Mouse (Mus musculus): ENCODE results near the gene Sept6. TPM values are rescaled to one million over a fixed set of nuclear protein-coding genes. Genes with fewer than 3 reads are reported as not detected.

Gene Sept6
- total RNA-seq, 2 experiments from 2014 or later, result 15.8 to 22.4 TPM

DNA sequence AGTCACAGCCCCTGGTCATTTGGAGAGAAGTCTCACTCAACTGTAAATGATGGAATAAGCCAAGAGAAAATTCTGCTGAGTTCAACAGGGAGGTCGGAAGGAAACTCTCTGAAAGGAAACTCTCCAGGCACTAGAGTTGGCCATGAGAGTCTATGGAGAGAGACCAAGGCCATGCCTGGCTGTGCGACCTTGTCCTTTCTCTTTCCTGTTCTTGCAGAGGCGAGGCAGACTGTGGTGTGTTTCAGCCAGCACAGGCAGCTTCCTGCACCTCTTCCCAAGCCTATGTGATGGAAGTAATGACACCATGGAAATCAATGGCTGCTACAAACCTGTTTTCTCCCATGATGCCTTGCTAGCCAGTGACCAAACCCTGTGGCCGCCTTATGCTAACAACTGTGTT, 20.4 kb downstream of the Sept6 start:
- DNase-seq, result peak; percentile 51

DNA sequence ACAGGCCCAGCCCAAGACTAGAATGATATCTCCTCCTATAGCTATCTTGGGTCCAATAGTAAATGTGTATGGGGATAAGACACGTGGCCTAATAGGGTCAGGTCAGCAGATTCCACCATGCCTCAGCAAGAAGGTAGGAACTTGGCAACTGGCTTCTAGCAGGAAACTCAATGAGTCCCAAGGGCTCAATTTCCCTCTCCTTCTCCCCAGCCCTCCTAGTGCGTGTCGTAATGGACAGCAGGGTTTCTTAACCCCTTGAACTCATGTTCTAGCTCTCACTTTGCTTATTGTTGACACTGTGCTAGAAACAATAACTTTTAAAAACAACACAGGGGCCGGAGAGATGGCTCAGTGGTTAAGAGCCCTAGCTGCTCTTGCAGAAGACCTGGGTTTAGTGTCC, 22.1 kb downstream of the Sept6 start:
- peak; percentile 10 for DNase-seq

DNA sequence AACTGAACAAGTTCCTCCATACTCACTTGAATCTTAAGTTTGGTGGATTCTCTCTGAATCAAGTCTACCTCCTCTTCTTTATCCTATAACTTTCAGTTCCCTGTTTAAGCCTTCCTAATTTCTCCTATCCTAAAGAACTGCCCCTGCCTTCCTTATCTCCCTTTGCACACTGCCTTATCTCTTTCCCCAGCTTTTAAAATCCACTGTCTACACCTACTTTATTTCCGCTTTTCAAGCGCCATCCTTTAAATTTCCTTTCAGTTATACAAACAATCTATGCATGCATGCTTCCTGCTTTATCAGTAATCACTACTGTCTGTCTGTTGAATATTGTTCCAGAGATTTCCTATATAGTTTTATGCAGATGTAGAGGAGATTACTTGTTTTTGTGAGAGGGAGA, 34.9 kb downstream of the Sept6 start:
- DNase-seq, result no peak

DNA sequence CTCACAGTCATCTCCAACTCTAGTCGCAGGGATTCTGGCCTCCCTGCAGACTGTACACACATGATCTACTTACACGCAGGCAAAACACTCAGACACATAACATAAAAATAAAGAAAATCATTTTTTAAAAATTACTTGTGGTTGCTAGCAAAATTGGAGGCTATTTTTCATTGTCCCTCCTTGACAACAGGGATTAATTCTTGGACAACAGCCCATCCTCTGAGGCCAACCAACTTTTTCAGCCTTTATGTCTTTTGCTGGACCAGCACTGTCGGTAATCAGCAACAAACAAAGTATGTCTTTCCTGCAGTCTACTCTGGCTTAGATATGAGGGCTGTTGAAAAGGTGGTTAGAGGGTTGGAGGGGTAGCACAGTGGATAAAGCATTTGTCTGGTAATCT, 50.5 kb downstream of the Sept6 start:
- no peak for DNase-seq

DNA sequence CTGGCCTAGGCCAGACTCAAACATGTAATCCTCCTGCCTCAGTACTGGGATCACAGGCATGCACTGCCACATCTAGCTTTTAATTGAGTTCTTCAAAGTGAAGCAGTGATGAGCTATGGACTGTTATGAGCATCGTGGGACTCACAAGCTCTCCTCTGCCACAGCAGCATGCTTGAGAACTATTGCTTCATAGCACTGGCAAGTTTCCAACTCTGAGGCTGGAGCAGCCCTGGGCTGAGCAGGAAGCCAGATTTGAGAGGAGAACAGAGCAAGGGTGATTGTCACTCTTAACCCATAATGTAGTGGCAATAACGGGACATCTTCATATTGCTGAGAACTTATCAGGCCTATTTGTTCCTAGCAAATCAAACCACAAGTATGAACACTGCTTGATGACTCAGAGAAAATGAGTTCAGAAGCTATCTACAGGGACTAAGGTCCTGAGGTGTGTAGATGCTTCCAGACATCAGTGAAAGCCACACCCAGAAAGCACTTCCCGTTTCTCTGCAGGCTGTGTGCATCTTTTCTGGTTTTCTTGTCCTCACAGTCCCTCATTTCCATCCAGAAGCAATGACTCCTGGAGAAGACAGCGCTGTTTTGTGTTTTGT, 51.7 kb downstream of the Sept6 start:
- peak; percentile 65 for DNase-seq

DNA sequence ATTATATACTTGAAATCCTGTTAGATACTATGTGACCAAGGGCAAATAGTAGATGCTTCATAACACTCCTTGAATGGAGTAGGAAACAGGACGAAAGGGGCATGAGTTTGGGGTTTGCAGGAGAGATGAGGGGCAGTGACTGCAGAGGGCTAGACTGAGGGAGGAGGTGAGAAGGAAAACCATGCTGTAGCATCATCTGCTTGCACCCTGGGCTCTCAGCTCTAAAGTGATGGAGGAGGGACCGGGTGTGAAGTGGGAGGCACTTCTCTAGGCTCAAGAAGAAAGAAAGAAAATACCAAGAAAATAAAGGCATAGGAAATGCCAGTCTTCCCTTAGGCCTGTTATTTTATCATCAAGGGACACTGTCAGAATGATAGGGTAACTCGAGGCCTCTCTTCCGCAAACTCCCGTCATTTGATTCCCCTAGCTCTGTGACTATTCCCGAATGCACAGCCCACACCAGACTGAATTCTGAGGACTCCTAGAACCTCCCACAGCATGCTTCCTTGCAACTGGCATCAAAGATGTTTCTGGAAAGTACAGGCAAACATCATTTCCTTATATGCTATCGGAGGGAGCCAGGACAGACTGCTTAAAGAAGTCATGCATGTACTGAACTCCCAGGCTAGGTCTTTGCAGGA, 56.1 kb downstream of the Sept6 start:
- DNase-seq, result no peak

DNA sequence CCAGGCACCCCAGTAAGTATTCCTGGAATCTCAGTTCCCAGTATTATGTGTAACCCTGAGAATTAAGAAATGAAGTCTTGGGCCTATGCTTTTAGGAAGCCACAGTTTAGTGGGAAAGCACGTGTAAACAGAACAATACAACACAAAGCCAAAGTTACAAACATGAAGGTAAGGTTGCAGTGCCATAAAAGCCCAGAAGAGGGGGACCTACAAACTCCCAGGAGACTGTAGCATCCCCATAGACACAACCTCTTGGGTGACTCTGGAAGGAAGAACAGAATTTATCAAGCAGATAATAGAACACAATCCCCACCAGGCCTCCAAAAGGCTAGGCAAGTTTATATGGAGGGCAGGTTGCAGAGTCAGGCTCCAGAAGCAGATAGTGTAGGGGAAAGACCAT, 61.0 kb downstream of the Sept6 start:
- peak; percentile 8 for DNase-seq

DNA sequence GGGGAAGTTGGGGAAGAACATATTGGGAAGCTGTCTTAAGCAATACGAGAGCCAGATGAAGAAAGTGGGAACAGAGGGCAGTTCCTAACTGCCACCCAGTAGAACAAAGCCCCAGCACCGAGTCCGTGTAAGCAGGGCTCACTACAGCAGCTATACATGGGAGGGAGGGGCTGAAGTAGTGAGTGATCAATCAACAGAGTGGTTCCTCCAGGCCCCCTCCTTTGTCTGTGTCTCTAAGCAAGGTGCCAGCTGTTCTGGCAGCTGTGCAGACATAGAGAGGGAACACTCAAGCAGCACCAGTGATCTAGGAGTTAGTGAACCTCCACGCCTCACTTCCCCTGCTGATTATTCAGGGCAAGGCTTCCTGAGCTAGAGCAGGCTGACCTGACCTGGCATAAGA, 61.9 kb downstream of the Sept6 start:
- DNase-seq, result no peak

DNA sequence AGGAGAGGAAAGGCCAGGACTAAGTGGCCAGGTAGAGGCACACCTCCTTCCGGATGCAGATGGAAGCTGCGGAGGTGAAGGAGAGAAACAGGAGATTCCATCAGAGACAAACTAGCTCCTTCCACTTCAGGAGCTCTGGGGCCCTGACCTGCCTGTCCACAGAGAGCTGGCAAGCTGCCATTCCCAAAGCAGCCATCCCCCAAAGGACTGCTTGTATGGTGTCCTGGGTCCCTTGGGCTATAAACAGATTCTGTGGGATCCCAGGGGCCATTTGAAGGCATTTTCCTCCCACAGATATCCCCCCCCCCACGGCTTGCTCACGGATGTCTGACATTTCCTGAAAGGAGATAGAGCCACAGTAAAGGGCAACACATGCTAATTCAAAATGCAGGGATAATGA, 62.8 kb downstream of the Sept6 start:
- DNase-seq, result no peak

DNA sequence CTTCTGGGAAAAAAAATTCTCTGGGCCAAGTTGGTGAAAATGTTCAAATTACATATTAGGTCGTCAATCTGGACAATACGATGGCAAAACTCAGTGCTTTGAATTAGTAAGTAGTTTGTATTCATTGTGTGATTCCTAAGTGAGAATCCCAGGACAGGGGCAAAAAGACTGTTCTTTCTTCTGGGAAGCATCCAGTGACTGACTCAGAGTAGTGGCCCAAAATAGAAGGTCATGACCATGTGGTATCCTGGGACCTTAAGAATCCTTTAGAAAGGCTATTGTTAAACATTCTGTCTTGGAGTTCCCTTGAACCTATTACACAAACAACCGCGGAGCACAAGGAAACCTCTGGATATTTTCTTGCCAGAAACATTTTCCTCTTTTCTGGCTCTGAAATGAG, 70.2 kb downstream of the Sept6 start:
- no peak for DNase-seq

DNA sequence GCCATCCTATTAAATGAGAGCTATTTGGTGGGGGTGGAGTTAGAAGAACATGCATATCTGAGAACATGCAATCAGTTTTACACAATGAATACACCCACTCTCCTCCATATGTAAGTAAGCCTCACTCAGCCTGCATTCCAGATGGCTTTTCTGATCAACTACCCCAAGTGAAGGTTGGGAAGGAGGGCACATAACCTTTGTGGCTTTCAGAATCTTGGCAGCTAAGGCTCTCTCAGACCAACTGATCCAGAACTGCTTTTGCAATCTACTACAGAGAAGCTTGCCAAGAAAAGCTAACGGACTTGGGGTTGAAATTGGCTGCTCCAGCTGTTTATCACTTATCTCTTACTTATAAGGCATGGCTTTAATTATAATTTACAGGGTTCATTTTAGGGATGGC, 73.8 kb downstream of the Sept6 start:
- DNase-seq, result no peak

DNA sequence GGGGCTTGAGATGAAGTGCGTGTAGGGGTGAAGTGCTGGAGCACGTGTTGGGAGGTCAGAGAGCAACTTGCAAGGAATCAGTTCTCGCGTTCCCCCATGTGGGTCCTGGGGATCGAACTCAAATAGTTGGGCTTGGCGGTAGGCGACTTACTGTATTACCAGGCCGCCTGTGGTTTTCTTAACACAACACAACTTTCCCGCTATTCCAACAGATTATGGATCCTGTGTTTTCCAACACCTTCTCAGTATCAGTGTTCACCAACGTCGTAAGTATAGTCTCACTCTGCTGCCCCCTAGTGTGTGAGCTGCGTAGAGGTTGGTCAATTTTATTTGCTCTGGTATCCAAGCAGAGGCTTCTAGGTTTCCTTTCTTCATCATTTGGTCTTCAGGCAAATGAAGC, 80.3 kb downstream of the Sept6 start:
- DNase-seq, result peak; percentile 68

DNA sequence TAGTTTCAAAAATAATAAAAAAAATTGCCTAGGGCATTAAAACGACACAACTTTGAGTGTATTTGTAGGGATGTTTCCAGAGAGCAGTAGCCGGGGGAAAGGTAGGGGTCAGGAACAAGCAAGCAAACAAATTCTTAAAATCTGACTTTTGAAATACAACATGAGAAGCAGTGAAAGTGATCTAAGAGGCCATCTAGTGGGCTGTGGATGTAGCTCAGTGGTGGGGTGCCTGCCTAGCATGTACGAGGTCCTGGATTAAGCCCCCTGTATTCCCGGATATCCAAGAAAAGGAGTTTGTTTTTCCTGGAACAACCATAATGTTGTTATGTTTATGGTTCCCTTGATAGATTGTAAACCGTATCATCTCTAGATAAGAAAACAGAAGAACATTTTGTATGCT, 85.1 kb downstream of the Sept6 start:
- DNase-seq, result no peak

DNA sequence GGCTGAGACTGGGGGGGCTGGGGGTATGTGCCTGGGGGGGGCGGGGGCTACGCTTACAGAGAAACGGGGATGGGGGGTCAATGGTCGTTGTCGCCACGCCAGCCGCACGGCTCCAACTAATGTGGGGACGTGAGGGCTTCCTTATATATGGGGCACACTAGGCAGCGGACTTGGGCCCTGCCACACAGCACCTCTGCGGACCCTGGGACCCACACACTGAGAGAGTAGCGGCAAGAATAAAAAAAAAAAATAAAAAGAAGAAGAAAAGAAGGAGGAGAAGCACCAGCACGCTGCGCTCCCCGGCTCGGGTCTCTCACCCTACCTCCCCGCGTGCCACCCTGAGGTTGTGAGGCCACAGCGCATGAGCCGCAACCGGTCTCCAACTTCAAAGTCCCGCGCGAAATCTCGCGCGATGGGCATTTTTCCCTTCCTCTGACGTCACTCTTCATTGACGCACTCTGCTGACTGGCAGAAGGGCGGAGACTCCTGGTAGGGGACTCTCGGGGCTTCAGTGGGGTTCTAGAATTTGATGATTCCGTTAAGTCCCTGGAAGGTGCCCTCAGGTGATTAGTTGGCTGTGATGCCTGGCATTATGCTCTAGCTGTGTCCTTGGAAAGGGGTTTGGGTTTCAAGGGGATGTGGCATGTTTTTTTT, 88.4 kb downstream of the Sept6 start:
- DNase-seq, result peak; percentile 91

DNA sequence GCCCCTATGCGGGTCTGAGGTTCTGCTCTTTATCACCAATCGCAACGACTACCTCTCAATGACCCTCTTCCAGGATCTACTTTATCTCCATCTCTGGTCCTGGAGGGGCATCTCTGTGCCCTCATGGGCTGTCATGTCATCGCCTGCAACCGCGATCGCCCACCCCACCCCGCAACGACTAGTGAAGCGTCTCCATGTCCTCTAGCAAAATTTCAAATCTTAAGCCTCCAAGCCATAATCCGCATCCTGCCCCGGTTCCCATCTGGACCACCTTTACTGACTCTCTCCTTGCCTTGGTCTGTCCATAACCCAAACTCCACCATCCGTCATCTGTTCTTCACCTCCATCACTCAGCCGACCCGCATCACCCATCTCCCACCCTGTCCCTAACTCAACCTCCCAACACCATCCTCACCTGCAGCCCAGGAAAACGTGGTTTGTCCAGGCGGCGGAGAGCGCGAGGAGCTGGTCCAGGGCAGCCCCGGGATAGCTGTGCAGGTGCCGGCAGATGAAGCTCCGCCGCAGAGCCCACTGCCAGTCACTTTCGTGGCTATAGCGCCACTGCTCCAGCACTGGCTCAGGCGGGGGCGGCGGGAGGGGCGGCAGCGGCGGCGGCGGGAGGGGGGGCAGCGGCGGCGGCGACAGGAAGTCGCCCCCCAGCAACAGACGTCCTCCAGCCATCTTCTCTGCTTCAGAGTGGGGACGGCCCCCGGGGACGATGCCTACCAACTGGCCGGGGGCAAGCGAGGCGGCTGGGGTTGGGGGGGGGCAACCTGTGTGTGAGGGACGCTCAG, 89.1 kb downstream of the Sept6 start, which contains the start of gene Nkrf:
Gene Nkrf (minus strand): TSS at position 579 of the 794 bp plus-strand sequence.
- peak; percentile 49 for DNase-seq

DNA sequence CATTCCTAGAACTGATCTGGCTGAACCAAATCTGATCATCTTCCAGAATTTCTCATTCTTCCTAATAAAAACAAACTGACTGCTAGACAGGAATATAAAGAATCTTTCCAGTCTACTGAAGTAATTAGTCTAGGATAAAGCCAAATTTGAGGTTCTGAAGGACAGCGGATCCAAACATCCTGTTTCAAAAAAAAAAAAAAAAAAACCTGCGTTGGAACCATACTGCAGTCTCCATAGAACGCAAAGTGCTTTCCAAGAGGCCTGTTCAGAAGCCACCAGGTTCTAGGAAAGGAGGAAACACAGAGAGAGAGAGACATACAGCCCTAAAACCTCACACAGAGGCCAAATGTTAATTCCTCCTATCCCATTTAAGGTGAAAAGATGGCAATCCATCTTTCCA, 89.9 kb downstream of the Sept6 start:
- DNase-seq, result no peak

DNA sequence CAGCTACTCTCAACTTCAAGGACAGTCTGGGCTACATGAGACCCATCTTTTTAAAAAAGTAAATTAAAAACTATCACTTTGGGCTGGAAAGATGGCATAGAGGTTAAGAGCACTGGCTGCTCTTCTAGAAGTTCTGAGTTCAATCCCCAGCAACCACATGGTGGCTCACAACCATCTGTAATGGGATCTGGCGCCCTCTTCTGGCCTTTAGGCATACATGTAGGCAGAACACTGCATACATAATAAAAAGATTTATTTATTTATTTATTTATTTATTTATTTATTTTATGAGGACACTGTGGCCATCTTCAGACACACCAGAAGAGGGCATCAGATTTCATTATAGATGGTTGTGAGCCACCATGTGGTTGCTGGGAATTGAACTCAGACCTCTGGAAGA, 92.7 kb downstream of the Sept6 start:
- DNase-seq, result peak; percentile 4

DNA sequence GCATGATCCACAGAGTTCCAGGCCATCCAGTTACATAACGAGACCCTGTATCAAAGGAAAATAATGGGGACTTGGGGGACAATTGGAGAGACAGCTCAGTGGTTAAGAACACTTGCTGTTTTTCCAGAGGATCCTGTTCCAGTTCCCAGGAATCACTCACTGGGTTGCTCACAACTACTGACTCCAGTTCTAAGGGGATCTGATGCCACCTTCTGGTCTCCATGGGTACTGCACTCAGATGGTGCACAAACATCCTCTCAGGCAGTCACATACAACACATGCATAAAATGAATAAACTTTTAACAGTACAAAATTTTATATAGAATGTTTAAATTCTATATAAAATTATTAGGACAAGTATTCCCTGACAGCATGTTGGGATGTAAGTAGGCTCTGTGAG, 106.9 kb downstream of the Sept6 start:
- DNase-seq, result peak; percentile 3

DNA sequence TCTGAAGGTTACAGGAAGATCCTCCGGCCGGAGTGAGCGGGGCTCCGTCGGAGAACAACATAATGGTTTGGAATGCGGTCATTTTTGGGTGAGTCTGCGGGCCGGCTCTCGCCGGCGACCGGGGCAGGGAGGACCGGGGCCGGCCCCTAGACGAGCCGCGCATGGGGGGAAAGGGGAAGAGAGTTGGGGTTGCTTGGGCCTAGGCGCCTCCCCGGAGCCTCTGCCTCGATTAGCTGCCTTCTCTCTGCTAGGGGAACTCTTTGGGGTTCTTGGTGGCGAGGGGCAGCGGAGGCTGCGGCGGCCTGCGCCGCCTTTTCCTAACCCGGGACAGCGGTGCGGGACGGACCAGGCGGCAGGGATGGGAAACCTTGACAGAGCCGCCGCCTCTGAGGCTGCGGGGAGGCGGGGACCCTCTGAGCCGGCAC, 116.9 kb downstream of the Sept6 start:
- no peak for DNase-seq

DNA sequence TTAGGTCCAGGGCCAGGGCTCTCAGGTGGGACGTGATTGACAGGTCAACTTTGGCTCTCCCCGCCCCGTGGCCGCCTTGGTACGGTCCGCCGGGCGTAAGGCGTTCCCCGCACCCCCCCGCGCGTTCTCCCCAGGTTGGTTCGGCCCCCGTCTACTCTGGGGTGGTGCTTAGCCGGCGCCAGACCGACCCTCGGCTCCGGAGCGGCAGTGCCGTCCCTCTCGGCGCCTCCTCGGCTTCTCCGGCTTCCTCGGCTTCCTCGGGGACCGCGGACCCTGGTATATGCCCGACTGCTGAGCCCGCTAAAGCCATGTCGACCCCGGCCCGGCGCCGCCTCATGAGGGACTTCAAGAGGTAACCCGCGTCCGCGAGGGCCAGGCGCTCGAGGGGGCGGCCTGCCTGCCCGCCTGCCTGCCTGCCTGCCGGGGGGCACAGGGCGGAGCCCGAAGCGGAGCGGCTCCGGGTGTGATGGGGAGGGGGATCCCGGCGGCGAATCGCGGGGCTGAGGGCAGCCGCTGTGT, 117.4 kb downstream of the Sept6 start:
- DNase-seq, result peak; percentile 94

DNA sequence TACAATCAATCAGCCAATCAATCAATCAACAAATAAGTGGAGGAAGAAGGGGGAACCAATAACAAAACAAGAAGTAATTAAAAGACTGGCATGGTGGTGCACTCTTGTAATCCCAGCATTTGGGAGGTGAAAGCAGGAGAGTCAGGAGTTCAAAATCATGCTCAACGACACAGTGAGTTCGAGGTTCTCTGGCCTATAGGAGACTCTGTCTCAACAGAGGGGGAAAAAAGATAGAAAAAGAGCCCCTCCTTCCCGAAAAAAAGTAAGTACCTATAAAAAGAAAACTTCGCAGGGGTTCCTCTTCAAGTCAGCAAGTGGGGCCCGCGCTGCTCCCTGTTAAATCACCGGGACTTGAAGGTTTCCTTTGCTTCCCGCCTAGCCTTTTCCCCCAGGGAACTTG, 117.8 kb downstream of the Sept6 start, which contains the start of the genes Ube2a and C330007P06Rik:
Gene Ube2a (plus strand): TSS at position 136 of the 400 bp plus-strand sequence.
Gene C330007P06Rik (minus strand): TSS at position 347 of the 400 bp plus-strand sequence.
- DNase-seq, result no peak

DNA sequence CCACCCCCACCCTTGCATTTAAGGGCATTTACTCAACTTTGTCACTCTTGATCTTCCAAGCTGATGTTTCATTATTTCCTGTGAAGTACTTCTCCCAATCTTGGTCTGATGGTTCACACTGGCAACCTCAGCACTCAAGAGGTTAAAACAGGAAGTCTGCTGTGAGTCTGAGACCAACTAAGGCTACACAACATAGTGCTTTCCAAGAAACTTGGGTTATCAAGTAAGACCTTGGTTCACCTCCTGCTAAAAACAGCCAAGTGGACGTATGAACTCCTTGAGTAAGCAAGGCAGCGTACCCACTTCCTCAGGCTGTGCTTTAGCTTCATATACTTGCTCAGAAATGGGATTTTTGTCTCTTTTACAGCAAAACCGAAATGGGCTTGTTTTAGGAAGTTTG, 121.2 kb downstream of the Sept6 start:
- no peak for DNase-seq

Data from adrenal gland, postnatal 10 days (tissue).